Mouse (Mus musculus) kidney, postnatal 25 days (tissue): ENCODE measurements around the gene Gm29094.

Experiments used
- DNase-seq, 2 experiments: peaks; one replicate each; pipeline ENCODE4 v3.0.0; 2021; ENCODE audit warnings: mixed read lengths in 2 of 2

The Gm29094 gene

GRCm38 (mm10) chr9:89253400-89253799, 54.2 kb downstream of the Gm29094 start:
- DNase-seq = no peak

GRCm38 (mm10) chr9:89256556-89257335, 57.6 kb downstream of the Gm29094 start:
- no peak for DNase-seq

GRCm38 (mm10) chr9:89263968-89264367, 64.8 kb downstream of the Gm29094 start:
- no peak for DNase-seq

GRCm38 (mm10) chr9:89264571-89264970, 65.4 kb downstream of the Gm29094 start:
- DNase-seq = no peak
